Mouse (Mus musculus) liver, postnatal 0 days (tissue): Measurements from ENCODE around the gene Stpg4. TPM values are rescaled to one million over a fixed set of nuclear protein-coding genes. Genes with fewer than 3 reads are reported as not detected.

Experiments
- ATAC-seq: fragments of 200-750 bp; cut with Nextera tagmentation; 2 replicates; pipeline ENCODE4 v1.8.0; 2017; ENCODE audit warnings: mild to moderate bottlenecking, moderate library complexity
- DNase-seq: peaks from one replicate; pipeline ENCODE4 v3.0.0-alpha.2; 2016
- H3K27ac ChIP-seq: fragments of 300-500 bp; sonication (generic); 2 replicates; pipeline ENCODE4 v1.5.1; 2014; ENCODE audit warnings: antibody characterized with exemption, moderate library complexity, mild to moderate bottlenecking, low read depth
- H3K27me3 ChIP-seq: fragments of 300-500 bp; sonication (generic); 2 replicates; pipeline ENCODE4 v1.6.1; 2014; ENCODE audit warnings: low read length, control low read depth, mixed read lengths; ENCODE audit not compliant: insufficient read depth
- H3K36me3 ChIP-seq: fragments of 300-500 bp; sonication (generic); replicated peaks from 2 replicates; pipeline ENCODE4 v1.6.1; 2014; ENCODE audit warnings: mild to moderate bottlenecking, control low read depth, low read length, moderate library complexity, mixed read lengths; ENCODE audit not compliant: insufficient read depth
- H3K4me1 ChIP-seq: fragments of 300-500 bp; sonication (generic); 2 replicates; pipeline ENCODE4 v1.6.1; 2014; ENCODE audit warnings: antibody characterized with exemption, mild to moderate bottlenecking, control low read depth; ENCODE audit not compliant: insufficient read depth
- H3K4me2 ChIP-seq: fragments of 300-500 bp; sonication (generic); 2 replicates; pipeline ENCODE4 v1.6.1; 2014; ENCODE audit warnings: low read depth, mild to moderate bottlenecking, low read length, moderate library complexity, mixed read lengths
- H3K4me3 ChIP-seq: fragments of 300-500 bp; sonication (generic); 2 replicates; pipeline ENCODE4 v1.5.1; 2014; ENCODE audit warnings: low read depth, low read length
- H3K9ac ChIP-seq: fragments of 300-500 bp; sonication (generic); replicated peaks from 2 replicates; pipeline ENCODE4 v1.6.1; 2014; ENCODE audit warnings: mild to moderate bottlenecking, moderate library complexity
- H3K9me3 ChIP-seq: fragments of 300-500 bp; sonication (generic); 2 replicates; pipeline ENCODE4 v1.6.1; 2016; ENCODE audit warnings: mild to moderate bottlenecking, control low read depth, low read length, mixed read lengths
- CTCF ChIP-seq: sonication (generic); IDR thresholded peaks from 2 replicates; pipeline ENCODE4 v1.5.1; 2016; ENCODE audit warnings: antibody characterized with exemption, low read depth
- EP300 ChIP-seq: IDR thresholded peaks from 2 replicates; pipeline ENCODE4 v1.6.1; 2016; ENCODE audit warnings: antibody characterized with exemption, low read depth, mild to moderate bottlenecking
- WGBS: fragments of 180-500 bp; shearing (Covaris S2); extraction: QIAGEN DNeasy Blood & Tissue Kit; methylation state at CpG from one replicate; pipeline ENCODE4 v1.1.7; 2014; ENCODE audit not compliant: insufficient replicate concordance; 5-methylcytosine and 5-hydroxymethylcytosine counted together
- polyA plus RNA-seq: library from polyadenylated mRNA; unstranded; fragments of >200 nt; fragmentation: Nextera tagmentation; extraction: Ambion mirVana; gene quantifications from 2 replicates; pipeline ENCODE4 v1.2.1, GENCODE M21; 2015

Gene Stpg4
- polyA plus RNA-seq, 1 experiment from 2014 or later = not detected

GRCm38 (mm10) chr17:87445337-87445916 lies 17.9 kb upstream of the Stpg4 start:
- Histone ChIP-seq H3K9me3 (no peaks in the 10 kb centered on the region), H3K9ac (peak overlapping the region; percentile 87)
- TF ChIP-seq CTCF = no peak
- TF ChIP-seq EP300 = no peak

GRCm38 (mm10) chr17:87444763-87445162 lies 17.2 kb upstream of the Stpg4 start:
- H3K4me3 ChIP-seq = peak overlapping the region; percentile 29
- TF ChIP-seq EP300 = no peak
- TF ChIP-seq CTCF = no peak
- DNase-seq = no peak
- H3K36me3 ChIP-seq = peaks cover 13% of the 10 kb centered on the region
- no peak overlapping the region for H3K9ac ChIP-seq
- 41% methylated on average over 4 of the region's 4 CpGs for WGBS
- peaks cover 34% of the 10 kb centered on the region for H3K4me1 ChIP-seq
- H3K9me3 ChIP-seq = no peaks in the 10 kb centered on the region
- H3K4me2 ChIP-seq = peak overlapping the region; percentile 90
- no peak for ATAC-seq
- H3K27me3 ChIP-seq = no peaks in the 10 kb centered on the region
- H3K27ac ChIP-seq = no peak overlapping the region

More at GRCm38 (mm10) chr17:87445337-87445916, 17.9 kb upstream of the Stpg4 start:
- H3K36me3 ChIP-seq = peaks cover 13% of the 10 kb centered on the region
- H3K4me3 ChIP-seq = peak overlapping the region; percentile 75
- under 1% methylated on average over 13 of the region's 13 CpGs for WGBS
- H3K4me1 ChIP-seq = peaks cover 34% of the 10 kb centered on the region
- H3K4me2 ChIP-seq = peak overlapping the region; percentile 90
- DNase-seq (no peak), ATAC-seq (no peak)
- H3K27ac ChIP-seq = peak overlapping the region; percentile 92
- no peaks in the 10 kb centered on the region for H3K27me3 ChIP-seq

- 45% methylated on average over 2 of the region's 2 CpGs for WGBS
- Histone ChIP-seq H3K27ac (0 out of 2 replicates have a peak overlapping the region, but pooled peaks have one; percentile 34), H3K4me3 (no peak overlapping the region), H3K36me3 (peaks cover 13% of the 10 kb centered on the region), H3K4me1 (peaks cover 26% of the 10 kb centered on the region), H3K4me2 (no peak overlapping the region), H3K27me3 (no peaks in the 10 kb centered on the region), H3K9me3 (no peaks in the 10 kb centered on the region), H3K9ac (no peak overlapping the region)
- ATAC-seq (no peak), DNase-seq (no peak)
- no peak for TF ChIP-seq CTCF
Measured at GRCm38 (mm10) chr17:87441537-87441936, 14.0 kb upstream of the Stpg4 start.

GRCm38 (mm10) chr17:87439441-87439840 lies 11.9 kb upstream of the Stpg4 start:
- Histone ChIP-seq H3K36me3 (peaks cover 28% of the 10 kb centered on the region), H3K9ac (no peak overlapping the region), H3K4me1 (peaks cover 22% of the 10 kb centered on the region), H3K4me3 (no peak overlapping the region), H3K27me3 (no peaks in the 10 kb centered on the region), H3K9me3 (no peaks in the 10 kb centered on the region), H3K4me2 (no peak overlapping the region), H3K27ac (no peak overlapping the region)
- ATAC-seq (no peak), DNase-seq (no peak)
- 77% methylated on average over 2 of the region's 2 CpGs for WGBS
- TF ChIP-seq CTCF = no peak
- TF ChIP-seq EP300 = no peak

- Histone ChIP-seq H3K4me3 (no peak overlapping the region), H3K4me2 (no peak overlapping the region), H3K36me3 (peaks cover 52% of the 10 kb centered on the region), H3K27ac (no peak overlapping the region), H3K9me3 (peaks cover 2% of the 10 kb centered on the region; the same call in 1 of the 2 replicates), H3K9ac (no peak overlapping the region), H3K4me1 (no peaks in the 10 kb centered on the region), H3K27me3 (no peaks in the 10 kb centered on the region)
- TF ChIP-seq CTCF (no peak), EP300 (no peak)
- ATAC-seq = no peak
- DNase-seq = no peak
- WGBS = 86% methylated on average over 3 of the region's 3 CpGs
Measured at GRCm38 (mm10) chr17:87433929-87434328, 6.4 kb upstream of the Stpg4 start.

GRCm38 (mm10) chr17:87432743-87433142 lies 5.2 kb upstream of the Stpg4 start:
- Histone ChIP-seq H3K27ac (no peak overlapping the region), H3K27me3 (no peaks in the 10 kb centered on the region), H3K4me1 (no peaks in the 10 kb centered on the region), H3K4me3 (no peak overlapping the region), H3K4me2 (no peak overlapping the region), H3K9ac (no peak overlapping the region), H3K36me3 (peaks cover 54% of the 10 kb centered on the region), H3K9me3 (peaks cover 2% of the 10 kb centered on the region; the same call in 1 of the 2 replicates)
- ATAC-seq (no peak), DNase-seq (no peak)
- WGBS = 81% methylated on average over 5 of the region's 5 CpGs
- TF ChIP-seq CTCF (no peak), EP300 (no peak)
